Mouse (Mus musculus): ENCODE results near the gene Dact1. TPM values are rescaled to one million over a fixed set of nuclear protein-coding genes. Genes with fewer than 3 reads are reported as not detected.

The Dact1 gene
- polyA plus RNA-seq, 1 experiment, result 0.24 TPM

DNA sequence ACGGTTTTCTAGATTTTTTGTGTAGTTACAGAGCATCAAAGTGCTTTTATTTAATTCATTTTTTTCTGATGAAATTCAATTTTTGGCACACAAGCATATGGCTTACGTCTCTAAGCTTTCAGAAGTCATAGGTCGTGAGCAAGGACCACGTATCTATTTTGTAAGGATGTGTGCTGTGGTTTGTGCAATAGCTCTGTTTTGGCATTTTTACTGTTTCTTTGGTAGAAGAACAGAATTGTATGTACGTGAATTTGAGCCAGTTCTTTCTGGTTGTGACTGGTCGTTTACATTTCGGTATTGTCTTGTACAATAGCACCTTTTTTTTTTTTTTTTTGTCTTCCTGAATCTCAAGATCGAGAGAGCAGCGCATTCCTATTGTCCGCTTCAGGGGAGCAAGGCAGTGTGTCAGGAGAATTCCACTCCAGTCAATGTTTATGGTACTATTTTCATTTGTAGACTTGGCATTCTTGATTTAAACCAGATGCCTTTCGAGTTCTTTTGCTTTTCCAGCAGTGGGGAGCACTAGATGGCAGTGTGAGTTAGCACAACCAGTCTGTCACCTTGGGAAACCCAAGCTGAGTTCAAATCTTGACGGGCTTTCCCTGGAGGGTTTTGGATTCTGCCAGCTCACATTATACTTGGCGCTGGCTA is 1.7 kb downstream of the Dact1 start:
- TF ChIP-seq GATA1 (IDR thresholded peaks at IDR 0.05; ENCODE audit: low read length), result no peak

DNA sequence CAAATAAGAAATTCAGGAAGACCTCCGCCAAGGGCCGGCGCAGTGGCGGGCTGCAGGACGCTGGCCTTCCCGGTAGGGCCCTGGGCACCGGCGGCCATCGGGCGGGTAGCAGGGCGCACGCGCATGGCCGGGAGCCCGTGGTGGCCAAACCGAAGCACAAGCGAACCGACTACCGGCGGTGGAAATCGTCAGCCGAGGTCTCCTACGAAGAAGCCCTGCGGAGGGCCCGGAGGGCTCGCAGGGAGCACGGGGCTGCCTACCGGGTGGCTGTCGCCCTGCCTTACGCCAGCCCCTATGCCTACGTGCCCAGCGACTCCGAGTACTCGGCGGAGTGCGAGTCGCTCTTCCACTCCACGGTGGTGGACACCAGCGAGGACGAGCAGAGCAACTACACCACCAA is 8.6 kb downstream of the Dact1 start:
- no peak for TF ChIP-seq GATA1 (IDR thresholded peaks at IDR 0.05; ENCODE audit: low read length)

DNA sequence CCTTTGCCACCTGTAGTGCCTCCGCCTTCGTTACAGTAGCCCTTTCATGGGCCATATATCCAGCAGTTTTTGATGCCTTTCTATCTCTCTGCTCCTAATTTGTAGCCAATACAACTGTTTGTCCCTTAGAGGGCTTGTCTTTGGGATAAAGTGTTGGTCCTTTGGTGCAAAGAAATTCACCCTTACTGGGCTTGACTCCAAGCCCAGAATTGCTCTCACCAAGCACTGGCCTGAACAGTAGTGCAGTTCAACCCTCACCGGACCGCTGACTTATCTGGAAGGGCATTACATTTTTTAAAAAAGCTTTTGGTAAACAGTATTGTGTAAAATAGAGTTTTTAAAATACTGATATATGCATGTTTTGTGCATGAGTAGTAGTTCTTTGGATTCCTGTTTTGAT is 9.9 kb downstream of the Dact1 start:
- TF ChIP-seq GATA1 (IDR thresholded peaks at IDR 0.05; ENCODE audit: low read length), result no peak

GRCm38 (mm10) chr12:71332646-71333045 is 23.0 kb downstream of the Dact1 start:
- no peak for TF ChIP-seq GATA1 (IDR thresholded peaks at IDR 0.05; ENCODE audit: low read length)

DNA sequence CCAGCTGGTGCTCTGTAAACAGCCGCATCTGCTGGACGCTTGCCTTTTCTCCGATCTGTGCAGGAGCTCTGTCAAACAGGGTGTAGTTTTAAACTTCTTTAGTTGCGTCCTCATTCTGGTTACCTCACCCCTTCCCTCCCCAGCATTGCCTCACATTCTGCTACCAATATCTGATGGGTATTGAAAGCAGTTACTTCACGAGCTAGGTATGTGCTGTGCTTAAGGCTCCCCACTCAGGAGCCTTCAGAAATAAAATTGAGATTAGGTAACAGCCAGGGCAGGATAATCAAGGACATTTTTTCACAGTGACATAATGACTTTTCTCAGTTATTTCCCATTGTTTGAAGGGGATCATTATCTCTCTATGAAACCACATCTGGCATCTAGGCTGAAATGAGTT is 23.9 kb downstream of the Dact1 start:
- no peak for TF ChIP-seq GATA1 (IDR thresholded peaks at IDR 0.05; ENCODE audit: low read length)

DNA sequence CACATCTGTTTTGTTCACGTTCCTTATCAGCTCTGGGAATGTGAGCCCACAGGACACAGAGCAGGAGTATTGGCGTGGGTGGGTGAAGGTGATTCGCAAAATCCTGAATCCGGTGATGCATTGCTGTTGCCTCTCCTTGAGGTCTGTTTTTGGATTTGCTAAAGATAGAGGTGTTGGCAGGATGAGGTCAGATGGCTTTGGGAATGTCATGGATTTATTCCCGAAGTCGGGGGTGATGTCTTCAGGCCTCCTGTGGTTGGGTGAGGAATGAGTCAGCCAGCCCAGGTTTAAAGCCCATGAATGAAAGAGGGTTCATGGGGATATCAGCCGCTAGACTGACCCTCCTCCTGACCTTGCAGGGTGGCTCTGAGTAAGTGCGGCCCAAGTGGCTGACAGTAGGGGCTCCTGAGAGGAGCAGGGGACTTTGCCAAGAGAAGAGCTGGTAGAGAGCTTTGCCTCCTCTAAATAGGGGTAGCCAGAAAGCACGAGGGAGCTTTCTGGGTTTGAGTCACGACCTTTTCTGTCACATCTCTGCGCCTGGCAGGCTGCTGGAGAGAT is 27.4 kb downstream of the Dact1 start:
- TF ChIP-seq GATA1 (IDR thresholded peaks at IDR 0.05; ENCODE audit: low read length), result no peak

GRCm38 (mm10) chr12:71337896-71338463 is 28.3 kb downstream of the Dact1 start:
- no peak for TF ChIP-seq GATA1 (IDR thresholded peaks at IDR 0.05; ENCODE audit: low read length)

- no peak for TF ChIP-seq GATA1 (IDR thresholded peaks at IDR 0.05; ENCODE audit: low read length)
Observed at GRCm38 (mm10) chr12:71339142-71339848, 29.6 kb downstream of the Dact1 start.

GRCm38 (mm10) chr12:71342397-71342796 is 32.7 kb downstream of the Dact1 start:
- no peak for TF ChIP-seq GATA1 (IDR thresholded peaks at IDR 0.05; ENCODE audit: low read length)

GRCm38 (mm10) chr12:71345471-71345870 is 35.8 kb downstream of the Dact1 start:
- no peak for TF ChIP-seq GATA1 (IDR thresholded peaks at IDR 0.05; ENCODE audit: low read length)

DNA sequence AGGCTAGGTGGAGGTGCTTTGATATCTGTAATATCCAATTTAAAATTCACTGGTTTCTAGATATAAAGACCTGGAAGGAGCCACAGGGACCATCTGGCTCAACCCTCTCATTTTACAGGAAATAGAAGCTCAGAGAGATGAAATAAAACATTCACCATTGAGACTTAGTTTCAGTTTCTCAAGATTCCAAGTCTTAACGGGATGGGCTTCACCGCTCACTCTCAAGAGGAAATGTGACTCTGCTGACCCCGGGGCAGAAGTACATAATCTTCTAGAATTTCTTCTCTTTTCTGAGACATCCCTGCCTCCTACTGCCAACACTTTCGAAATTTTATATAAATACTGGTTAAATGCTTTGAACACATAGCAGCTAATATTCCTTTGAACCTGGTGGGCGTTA is 36.4 kb downstream of the Dact1 start:
- TF ChIP-seq GATA1 (IDR thresholded peaks at IDR 0.05; ENCODE audit: low read length), result no peak

GRCm38 (mm10) chr12:71348401-71348896 is 38.8 kb downstream of the Dact1 start:
- no peak for TF ChIP-seq GATA1 (IDR thresholded peaks at IDR 0.05; ENCODE audit: low read length)

DNA sequence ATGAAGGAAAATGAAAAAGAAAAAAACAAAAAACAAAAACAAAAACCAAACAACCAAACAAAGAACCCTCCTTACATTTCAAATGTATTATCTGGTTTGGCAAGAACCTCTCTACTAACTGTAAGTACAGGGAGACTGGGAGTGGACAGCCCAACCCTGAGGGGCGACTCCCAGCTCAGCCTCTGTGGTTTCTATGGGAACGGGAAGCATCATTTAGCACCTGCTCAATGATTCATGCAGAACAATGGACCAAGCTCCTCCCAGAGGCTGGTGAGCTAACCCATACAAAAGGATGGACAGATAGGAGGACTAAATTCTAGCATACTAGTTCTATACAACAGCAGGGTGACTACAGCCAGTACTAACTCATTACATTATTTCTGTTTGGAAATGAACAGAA is 40.4 kb downstream of the Dact1 start:
- TF ChIP-seq GATA1 (IDR thresholded peaks at IDR 0.05; ENCODE audit: low read length), result no peak

GRCm38 (mm10) chr12:71354656-71355055 is 45.0 kb downstream of the Dact1 start:
- no peak for TF ChIP-seq GATA1 (IDR thresholded peaks at IDR 0.05; ENCODE audit: low read length)

GRCm38 (mm10) chr12:71355092-71355491 is 45.4 kb downstream of the Dact1 start:
- TF ChIP-seq GATA1 (IDR thresholded peaks at IDR 0.05; ENCODE audit: low read length), result no peak

DNA sequence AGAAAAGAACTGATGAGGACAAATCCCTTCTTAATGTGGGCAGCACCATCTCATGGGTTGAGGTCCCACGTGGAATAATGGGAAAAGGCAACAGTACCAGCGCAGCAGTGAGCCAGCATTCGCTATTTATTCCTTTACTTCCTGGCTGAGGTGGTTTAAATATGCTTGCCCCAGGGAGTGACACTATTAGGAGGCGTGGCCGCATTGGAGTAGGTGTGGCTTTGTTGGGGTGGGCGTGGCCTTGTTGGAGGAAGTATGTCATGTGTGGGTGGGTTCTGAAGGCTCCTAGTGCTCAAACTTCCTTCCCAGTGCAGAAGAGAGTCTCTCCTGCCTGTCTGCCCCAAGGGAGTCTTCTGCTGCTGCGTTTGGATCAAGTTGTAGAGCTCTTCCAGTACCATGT is 51.9 kb downstream of the Dact1 start:
- no peak for TF ChIP-seq GATA1 (IDR thresholded peaks at IDR 0.05; ENCODE audit: low read length)

Measured in G1E-ER4 (cell line).